Mouse (Mus musculus): Measurements from ENCODE around the gene Fam19a4.

Gene Fam19a4

DNA sequence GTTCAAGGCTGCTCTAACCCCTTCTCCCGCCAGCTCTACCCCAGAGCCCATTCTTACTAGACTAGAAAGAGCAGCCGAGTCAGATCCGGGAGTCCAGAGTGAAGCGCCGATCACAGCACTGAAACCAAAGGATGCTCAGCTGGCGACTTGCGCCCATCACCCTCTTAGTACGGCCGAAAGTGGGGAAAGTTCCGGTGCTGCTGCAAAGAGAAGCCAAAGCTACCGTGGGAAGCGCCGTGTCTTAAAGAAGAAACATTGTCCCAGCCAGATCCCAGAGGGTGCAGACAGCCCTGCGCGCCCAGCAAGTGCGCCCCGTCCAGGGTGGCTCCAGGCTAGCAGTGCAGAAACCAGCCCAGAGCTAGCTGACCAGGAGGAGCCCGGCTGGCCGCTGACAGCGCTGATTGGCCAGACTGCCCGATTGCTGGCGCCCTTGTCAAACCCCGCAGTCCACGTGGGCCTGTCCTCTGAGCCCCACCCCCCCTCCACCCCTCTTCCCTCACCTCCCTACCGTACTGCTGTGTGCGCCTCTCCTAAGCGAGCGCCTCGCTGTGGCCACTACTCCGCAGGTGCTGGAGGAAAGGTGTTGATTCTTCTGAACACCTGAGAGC, at the start of gene Fam19a4:
Gene Fam19a4, minus strand, starts transcription at position 340 of the 608 bp plus-strand sequence.
- under 1% methylated on average over 30 of the region's 30 CpGs for WGBS

DNA sequence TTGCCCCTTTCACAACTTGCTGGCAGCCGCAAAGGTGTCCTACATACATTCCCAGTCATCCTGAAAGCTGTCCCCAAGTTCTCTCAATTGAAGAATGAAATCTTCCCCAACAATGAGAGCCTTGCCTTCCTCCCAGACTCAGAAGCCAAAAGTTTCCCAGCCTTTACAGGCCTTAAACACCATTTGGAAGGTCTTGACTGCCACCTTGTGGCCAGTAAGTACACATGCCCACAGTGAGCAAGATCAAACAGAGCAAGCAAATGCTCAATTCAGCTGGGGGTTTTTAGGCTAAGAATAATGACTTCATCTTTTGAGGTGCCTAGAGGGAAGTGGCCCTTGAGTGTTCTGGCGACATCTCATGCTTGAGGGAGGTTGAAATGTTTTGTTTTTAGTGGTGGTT, 46.6 kb upstream of the Fam19a4 start:
- 20% methylated on average over 2 of the region's 2 CpGs for WGBS

DNA sequence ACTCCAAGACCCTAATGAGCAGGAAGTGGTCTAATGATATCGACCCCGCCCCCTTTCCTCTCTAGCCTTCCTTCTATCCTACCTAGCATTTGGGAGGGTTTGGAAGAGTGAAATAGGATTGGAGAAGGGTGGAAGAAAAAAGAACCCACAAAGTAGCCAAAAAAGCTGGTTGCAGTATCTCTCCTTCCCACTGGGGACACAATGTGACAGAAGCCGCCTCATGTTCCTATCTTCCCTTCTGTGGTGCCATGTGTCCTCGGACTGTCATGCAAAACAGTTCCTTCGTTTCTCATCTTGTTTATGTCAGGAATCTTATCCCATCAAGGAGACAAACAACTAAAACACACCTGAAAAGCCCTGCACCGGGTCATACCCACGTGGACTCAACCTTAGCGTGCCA, 45.9 kb upstream of the Fam19a4 start:
- WGBS, result 74% methylated on average over 8 of the region's 8 CpGs

DNA sequence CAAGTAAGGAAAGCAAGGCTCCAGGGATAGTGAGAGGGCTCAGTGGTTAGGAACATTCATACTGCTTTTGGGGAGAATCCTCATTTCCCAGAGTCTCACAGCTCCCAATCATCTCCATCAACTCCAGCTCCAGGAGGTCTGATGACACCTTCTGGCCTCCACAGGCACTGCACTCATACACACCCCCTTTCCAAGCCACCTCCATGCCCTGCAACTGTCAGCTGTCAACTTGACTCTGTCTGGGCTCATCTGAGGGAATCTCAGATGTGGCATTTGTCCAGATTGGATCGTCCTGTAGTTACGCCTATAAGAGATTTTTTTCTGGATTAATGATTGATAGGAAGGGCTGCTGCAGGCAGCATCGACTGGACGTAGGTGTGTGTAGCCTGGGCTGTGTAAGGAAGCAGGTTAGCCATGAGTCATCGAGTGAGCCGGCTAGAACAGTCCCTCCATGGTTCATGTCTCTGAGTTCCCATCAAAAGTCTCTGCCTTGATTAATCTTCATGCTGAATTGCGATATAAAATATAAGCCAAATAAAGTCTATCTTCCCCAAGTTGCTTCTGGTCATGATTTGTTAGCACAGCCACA, 44.1 kb upstream of the Fam19a4 start:
- 85% methylated on average over 7 of the region's 7 CpGs for WGBS

DNA sequence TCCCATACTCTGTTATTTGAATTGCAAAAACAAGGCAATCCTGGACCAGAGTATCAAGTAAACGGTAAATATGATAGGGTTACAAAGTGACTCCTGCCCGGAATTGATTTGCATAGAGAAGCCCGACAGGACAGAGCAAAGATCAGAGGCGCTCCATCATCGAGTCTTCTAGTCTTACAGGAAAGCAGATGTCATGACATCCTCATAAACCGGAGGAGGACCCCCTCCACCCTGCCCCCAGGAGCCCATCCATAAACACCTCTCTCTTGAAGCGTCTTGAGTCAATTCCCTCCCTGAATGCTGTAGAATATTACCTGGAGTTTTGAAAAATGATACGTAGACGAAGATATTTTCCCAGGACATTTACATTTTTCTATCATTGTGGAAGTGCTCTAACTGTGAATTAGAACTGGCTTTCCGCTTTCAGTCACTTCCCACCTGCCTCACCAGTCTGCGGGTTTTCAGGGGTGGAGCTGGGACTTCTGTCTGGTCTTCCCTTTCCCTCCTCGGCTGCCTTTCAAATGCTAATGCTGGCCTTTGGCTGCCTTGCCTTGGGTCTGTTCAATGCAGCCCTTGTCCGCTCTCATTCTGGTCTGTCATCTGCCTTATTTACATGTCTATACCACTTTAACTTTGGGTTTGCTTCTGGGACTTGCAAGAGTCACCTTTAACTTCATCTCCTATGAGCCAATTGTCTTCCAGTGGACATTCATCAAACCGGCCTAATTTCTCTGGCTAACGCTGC, 41.9 kb upstream of the Fam19a4 start:
- WGBS, result 26% methylated on average over 15 of the region's 15 CpGs

DNA sequence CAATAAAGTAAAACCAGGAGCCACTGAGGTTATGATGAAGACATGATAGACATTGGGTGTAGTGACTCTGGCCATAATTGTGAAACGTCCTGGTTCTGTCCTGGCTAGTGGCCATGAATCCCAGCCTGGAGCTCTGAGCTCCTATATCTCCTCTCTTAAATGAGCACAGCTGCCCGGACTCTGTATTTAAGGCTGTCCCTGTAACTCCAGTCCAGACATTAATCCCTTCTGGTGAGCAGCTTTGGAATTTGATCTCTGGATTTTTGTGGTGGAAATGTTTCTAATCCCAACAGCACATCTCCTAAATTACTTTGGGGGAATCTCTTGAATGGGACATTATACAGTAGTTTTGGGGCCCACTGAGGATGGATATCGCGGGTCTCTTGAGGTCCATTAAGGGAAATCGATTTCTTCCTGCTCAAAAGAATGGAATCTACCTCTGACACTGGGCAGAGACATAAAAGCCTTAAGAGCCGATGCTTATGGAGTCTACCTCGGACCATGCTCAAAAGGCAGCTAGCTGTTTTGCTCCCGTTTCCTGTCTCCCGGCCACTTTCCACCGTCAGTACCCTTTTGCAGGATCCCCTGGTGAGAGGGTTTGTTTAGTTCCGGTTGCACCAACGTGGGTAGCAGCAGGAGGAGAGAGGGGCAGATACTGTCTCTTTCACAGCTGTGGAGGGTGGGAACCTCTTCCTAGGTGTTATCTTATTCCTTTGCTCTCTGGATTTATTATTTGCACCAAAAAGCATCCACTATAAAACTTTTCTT, 41.2 kb upstream of the Fam19a4 start:
- WGBS, result 50% methylated on average over 12 of the region's 12 CpGs

DNA sequence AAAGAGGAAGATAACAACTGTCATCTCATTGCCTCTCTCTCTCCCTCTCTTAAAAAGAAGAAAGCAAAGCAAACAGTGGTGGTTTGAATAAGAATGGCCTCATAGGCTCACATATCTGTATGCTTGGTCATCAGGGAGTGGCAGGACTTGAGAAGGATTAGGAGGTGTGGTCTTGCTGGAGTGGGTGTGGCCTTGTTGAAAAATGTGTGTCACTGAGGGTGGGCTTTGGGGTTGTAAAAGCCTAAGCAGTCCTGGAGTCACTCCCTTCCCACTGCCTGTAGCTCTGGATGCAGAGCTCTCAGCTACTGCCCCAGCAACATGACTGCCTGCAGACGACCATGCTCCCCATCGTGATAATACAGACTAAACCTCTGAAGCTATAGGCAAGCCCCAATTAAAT, 22.1 kb upstream of the Fam19a4 start:
- 89% methylated on average over 2 of the region's 2 CpGs for WGBS

DNA sequence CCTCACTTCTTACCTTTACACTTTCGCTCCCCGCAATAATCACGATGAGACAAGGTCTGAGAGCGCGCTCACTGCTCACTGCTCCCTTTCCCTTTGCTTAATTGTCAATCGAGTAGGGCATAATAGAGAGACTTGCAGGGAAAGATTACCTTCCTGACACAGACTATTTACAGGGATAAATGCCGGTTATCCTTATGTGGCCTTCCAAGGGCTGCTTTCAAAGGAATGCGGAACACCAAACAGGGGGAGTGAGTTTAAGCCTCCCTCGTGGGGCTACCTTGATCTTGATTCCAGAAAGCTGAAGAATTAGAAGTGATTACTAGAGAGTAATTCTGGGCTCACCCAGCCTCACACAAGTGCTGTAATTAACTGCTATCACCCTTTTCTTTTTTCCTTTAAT, 19.8 kb upstream of the Fam19a4 start:
- 69% methylated on average over 9 of the region's 9 CpGs for WGBS

DNA sequence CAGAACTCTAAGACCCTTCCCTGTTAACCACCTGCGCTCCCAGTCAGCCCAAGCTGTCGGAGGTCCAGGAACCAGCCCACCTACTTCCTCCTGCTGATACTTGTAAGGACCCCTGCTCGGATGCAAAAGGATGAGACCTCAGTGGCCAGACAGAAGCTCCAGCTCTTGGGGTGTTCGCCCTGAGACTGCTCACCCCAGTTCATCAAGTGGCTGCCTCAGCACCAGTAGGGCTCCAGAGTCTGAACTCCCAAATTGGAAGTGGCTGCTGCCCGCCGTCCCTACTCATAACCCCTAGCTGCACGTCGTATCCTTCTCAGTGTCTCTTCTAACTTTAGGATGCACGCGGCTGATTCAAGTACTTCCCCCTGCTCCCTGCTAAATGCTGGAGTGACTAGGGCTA, 614 bp downstream of the Fam19a4 start:
- 4% methylated on average over 10 of the region's 10 CpGs for WGBS

DNA sequence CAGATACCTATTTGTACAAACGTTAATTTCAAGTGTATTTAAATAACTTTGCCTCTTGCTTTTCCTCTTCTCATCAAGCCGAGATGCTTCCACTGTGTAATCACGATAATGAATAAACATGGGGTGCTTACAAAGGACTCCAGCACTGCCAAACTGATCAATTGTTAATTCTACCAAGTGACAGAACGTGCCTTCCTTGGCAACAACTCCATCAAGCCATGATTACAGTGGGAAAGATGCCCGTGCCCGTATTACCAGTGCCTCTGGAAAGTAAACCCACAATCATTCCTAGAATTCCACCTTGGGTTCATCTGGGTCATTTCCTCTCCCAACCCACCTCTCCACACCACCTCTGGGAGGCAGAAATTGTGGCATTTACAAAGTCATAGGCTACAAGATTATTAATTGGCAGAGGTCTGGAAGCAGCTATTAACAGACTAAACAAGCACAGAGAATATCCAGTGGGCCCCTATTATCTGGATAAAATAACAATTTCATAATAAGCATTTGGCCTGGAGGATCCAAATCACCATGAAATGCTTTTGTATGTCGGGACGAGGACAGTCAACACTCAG, 7.9 kb downstream of the Fam19a4 start:
- WGBS, result 64% methylated on average over 8 of the region's 8 CpGs

DNA sequence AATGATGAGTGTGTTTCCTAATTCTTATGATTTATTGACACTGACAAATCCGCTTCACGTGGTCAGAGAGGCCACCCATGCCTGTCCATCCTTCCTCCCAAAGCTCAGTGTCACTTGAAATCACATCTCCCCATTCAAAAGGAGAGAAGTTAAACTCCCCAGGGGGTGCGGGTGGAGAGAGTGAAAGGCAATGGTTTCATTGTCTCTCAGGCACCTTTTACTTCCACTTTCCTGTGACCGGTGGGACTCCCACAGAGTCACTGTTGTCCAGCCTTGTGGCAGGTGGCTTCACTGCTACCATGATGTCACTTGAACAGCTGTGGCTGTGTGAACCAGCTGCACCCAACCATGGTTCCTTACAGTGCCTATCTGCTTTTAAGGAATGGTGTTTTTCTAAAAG, 11.8 kb downstream of the Fam19a4 start:
- 67% methylated on average over 4 of the region's 4 CpGs for WGBS

DNA sequence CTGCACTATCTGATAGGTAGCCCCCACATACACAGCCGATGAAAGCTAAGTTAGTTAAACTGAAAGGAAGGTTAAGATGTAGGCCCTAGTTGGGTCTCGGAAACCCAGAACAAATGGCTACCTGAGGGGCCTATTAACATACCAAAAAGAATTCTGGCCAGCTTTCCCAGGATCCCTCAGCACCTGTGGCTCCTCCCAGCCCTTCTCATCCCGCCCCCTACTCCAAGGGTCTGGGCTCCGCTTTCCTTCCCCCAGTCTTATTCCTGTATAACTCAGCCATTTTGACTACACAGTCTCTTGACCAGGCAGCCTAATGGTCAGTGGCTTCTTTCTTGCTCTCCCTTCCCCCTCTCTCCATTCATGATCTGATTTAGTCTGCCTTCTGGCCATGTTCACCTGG, 13.7 kb downstream of the Fam19a4 start:
- 96% methylated on average over 4 of the region's 4 CpGs for WGBS

DNA sequence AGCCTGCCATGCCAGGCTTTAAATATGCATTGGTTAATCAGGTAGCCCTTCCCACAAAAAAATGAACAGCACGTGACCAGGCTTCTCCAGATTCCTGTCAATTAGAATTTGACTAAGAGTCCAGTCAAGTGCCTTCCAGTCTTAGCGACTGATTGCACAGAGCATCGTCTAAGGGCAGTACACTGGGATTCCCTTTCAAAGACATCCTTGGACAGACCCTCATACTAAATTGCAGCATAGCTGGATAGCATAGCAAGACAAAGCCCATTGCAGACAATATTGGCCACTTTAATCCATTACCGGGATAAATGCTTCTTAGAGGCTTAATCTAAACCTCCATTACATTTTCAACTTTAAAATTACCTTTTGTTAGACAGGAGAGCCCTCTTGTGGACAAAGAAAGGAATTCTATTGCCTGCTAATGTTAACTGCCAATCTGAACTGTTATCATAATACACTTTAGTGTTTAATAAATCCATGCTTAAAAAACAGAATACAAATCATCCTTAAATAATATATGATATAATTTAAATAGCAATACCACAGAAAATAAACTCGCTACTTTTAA, 33.0 kb downstream of the Fam19a4 start:
- 38% methylated on average over 5 of the region's 5 CpGs for WGBS

DNA sequence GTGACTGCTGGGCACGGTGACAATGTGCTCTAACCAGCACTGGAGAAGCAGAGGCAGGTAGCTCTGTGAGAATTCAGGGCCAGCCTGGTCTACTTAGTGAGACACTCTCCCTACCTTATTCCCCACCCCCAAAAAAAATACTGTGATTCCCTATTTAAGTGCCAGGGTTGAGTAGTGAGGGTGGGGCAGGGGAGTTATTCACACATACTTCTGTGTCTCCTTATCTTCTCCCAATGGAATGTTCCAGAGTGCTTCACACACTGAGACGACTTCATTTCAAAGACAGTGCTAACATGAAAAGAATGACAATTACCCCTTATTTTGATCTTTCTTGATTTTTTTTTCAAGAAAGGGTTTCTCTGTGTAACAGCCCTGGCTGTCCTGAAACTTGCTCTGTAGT, 40.9 kb downstream of the Fam19a4 start:
- WGBS, result 55% methylated on average over 2 of the region's 2 CpGs

DNA sequence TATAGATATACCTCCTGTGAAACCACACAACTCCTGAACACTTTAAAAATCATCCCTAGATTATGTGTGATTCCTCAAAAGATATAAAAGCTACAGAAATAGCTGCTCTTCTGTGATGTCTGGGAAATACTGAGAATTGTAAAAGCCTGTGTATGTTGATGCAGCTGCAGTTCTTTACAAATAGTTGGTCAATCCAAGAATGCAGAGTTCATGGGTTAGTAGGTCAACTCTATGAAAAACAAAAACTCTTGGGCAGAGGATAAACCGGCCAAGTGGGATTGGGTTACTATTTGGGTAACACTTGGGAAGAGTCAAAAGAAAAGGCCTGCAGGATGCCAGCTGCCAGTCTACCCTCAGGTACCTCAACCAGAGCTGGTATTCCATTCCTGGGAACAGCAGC, 43.5 kb downstream of the Fam19a4 start:
- WGBS, result 78% methylated on average over 1 of the region's 1 CpGs

DNA sequence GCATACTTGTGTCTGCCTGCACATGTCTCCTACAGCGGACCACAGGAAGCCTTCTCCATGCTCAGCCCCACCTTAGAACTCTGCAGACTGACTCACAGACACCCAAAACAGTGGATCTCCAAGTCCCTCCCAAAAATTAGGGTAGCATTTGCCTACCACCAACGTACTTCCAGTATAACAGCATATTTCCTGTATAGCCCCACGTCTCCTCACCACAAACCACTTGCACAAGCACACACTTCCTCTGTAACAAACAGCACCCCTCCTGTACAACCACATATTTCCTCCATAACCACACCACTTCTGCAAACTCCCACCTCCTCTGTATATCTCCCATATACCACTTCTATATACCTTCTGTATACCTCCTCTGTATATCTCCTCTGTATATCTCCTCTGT, 44.2 kb downstream of the Fam19a4 start:
- 85% methylated on average over 3 of the region's 3 CpGs for WGBS

DNA sequence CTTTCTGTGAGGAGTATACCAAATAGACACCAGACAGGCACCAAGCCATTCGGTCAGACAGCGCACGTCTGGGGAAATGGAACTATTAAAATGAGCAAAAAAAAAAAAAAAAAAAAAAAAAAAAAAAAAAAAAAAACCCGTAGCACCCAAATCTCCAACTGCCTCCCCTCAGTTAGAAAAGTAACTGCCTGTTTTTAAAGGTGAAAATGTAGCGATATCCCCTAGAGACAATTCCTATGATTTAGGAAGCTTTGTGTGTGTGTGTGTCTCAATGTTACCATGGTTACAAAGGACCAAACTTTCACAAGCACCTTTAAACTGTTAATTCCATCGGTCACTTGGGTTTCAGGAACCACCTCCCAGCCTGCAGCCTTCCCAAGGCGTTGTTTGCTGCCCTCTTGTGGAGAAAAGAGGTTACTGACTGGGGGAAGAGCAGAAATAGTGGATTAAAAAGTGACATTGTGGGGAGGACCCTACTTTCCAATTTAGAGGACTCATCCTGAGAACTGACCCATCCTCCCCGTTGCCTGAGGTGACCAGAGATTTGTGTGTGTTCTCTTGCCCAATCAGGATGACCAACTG, 53.6 kb downstream of the Fam19a4 start:
- WGBS, result 39% methylated on average over 8 of the region's 8 CpGs

DNA sequence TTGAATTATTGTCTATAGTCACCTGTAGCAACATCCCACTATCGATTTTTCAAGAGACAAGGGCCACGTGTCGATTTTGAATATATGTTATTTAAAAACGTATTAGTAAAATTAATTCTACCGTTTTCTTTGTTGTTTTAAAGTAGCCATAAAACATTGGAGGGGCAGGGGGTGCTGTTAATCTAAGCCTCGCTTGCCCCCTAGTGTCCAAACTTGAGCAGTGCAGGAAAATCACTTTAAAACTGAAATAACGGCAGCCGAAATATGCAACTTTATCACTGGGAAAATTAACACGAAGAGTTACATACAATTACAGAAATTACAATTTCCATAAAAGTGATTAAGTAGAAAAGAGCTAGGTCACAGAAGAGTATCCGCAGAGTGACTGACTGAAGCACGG, 55.2 kb downstream of the Fam19a4 start:
- WGBS, result 10% methylated on average over 11 of the region's 11 CpGs

DNA sequence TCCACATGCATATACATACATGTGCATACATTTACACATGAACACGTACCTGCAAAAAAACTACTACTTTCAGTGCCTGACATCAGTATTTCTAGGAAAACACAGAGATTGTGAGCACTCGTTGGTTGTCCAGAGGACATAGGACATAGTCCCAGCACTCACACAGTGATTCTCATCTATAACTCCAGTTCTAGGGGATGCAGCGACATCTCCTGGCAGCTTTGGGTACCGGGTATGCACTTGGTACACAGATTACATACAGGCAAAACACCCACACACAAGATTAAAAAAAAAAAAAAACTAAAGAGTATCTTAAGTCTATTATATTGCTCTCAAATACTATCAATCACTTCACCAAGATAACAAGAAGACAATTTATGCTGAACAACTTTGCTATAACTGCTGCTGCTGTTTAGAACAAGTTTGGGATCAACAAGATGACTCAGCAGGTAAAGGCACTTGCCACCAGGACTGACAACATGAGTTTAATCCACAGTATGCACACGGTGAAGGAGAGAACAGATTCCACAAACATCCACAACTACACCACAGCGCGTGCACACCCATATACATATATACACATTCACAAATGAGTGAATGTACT, 64.6 kb downstream of the Fam19a4 start:
- 92% methylated on average over 7 of the region's 7 CpGs for WGBS

DNA sequence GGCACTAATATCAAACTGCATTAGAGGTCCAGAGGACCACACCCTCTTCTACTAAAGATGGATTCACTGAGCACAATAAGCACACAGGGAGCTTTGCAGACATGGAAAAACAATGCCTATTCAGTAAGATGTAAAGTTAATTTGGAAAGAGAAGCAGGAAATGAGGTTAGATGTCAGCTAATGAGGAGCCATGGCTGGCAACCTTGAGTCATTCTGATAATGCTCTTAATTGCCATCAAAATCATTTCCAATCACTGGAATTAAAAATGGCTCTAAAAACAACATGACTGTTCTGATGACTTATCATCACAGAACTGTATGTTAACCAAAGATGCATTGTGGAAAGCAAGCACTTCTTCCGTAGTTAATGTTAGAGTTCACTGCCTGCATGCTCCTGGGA, 68.5 kb downstream of the Fam19a4 start:
- WGBS, result 92% methylated on average over 1 of the region's 1 CpGs

DNA sequence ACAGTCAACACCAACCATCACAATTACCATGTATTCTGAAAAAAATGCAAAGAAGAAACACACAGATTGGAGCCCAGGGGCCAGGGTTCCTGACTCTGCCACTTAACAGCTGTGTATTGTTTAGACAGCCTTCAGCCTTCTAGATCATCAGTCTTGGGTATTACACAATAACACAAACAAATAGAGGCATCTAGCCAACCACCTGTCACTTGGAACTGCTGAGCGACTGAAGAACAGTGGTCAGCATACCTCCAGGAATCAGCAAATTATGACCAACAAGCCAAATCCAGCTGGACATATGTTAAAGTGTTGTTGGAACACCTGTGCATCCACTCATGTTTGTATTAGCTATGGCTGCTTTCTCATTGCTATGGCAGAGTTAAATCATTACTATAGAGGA, 82.7 kb downstream of the Fam19a4 start:
- WGBS, result 89% methylated on average over 1 of the region's 1 CpGs

All from cerebral cortex, adult 2 months (tissue).